Mouse (Mus musculus): ENCODE results near the gene Ada.

DNA sequence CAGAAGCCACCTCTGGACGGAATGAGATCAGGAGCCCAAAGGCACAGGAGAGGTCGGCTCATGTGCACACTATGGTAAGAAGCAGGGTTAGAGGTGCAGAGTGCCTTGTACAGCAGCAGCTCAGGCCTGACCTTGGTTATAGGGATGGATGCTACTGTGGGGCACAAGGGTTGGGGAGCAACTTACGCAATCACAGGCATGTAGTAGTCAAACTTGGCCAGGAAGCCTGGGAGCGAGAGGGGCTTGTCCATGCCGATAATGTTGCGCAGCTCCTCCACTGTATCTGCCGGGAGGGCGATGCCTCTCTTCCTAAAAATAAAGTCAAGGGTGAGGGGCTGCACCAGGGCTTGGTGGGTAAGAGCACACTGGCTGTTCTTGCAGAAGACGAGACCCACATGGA lies 14.9 kb downstream of the Ada start:
- TF ChIP-seq CTCF (IDR thresholded peaks at IDR 0.05; ENCODE audit: borderline replicate concordance, insufficient read depth, low read depth, low read length) (no peak), POLR2A (IDR thresholded peaks at IDR 0.05; ENCODE audit: borderline replicate concordance, insufficient read depth, low read length) (no peak)

Measured in cerebellum, adult 2 months (tissue).